Mouse (Mus musculus): ENCODE results near the gene Zfhx3.

Gene Zfhx3

DNA sequence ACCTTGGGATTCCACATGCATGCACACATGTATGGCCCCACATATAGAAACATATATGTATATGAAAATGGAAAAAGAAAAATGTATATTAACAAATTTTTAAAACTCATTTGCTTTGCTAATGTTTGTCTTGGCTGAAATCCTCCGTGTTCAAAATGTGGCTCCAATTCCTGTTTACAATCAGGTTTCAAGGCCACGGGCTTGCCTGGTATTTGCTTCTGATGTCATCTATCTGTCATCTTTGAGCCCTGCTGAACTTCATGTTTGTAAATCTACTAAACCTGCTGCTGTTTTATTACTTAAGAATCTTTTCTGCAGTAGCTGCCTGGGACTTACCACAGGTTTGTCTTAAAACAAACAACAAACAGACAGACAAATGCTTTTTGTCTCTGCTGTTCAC is 1051.3 kb downstream of the Zfhx3 start:
- in situ Hi-C loops (cut with MboI) = no loop called here

DNA sequence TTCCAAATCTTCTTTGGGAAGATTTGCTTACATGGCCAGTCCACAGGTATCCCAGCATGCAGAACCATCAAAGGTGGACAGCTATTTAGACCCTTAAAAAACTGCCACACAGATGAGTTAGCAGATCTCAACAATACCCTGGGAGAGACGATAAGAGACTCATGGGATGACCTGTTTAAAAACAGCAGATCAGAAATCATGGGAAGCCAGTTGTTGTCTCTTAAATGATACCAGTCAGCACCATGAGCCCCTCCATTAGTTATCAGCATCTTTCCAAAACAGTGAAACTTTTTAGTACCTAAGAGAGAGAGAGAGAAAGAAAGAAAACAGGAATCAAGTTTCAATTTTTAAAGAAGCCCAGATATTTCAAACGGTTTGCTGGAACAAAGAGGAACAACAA is 1051.7 kb downstream of the Zfhx3 start:
- in situ Hi-C loops (cut with MboI) = no loop called here

DNA sequence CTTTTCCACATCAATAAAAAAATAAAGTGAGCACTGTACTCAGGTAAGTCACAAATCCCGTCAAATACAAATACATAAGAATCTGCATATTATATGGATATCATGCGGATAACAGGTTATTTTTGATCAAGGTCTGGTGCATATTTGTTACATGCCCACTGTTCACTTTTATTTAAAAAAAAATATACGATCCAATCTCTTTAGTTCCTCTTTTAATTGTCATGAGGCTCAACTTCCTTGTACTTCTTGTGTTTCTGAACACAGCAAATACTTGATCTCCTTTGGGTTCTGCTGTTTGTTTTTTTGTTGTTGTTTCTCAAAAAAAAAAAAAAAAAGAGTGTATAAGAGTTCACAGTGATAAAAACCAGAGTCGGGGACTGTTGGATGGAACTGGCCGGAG is 1052.4 kb downstream of the Zfhx3 start:
- in situ Hi-C loops (cut with MboI) = no loop called here

DNA sequence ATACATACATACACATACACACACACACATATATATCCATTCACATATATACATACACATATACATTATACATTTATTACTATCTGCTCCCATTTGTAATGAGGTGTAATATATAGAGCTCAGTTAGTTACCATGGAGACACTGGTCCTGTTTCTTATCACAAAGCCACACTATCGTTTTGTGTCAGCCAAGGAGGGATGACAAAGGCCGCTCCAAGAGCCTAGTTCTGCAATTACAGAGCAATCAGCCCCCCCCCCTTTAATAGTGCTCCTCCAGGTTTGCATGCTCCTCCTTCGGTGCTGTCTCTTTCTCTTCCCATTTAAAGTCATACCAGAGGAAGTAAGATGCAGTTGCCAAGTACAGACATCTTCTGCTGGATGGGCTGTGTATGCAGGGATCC is 1054.9 kb downstream of the Zfhx3 start:
- in situ Hi-C loops (cut with MboI) = no loop called here

DNA sequence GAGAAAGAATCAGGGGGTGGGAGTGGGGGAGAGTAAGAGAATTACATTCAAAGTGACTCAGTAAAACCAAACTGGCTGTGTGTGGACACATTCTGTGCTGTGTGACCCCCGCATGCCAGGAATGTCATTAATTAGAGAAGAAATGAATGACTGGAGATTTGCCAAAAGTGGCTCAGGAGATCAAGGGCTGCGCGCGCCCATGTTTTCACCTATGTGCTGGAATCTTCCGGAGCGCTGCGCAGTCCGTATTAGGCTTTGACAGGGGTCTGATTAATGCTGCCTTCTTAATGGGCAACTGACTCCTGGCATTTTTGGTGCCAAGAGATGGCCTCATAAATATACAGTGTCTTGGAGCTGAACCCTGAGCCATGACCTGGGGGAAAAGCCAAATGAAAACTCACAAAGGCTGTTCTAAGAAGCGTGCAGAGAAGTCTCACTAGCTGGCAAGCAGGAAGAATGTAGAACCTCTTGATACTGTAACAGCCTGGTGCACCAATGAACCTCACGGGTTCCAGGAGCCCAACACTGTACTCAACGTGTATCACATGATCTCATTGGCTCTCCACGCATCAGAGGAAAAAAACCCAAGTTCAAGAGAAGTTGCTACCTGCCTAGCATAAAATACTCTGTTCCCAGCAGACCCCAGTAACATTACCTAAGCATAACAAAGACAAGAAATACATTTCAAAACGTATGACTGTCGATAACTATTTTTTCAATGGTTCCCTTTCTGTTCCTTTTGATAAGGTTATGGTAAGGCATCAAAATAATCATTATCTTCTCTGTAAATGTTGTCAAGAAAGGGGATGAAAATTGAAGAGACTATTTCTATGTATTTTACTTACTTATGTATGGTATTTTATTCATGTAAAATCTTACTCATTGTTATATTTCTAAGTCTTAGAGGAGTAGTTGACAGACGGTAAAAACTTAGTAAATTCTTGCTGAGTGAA is 1057.1 kb downstream of the Zfhx3 start:
- in situ Hi-C loops (cut with MboI) = no loop called here

DNA sequence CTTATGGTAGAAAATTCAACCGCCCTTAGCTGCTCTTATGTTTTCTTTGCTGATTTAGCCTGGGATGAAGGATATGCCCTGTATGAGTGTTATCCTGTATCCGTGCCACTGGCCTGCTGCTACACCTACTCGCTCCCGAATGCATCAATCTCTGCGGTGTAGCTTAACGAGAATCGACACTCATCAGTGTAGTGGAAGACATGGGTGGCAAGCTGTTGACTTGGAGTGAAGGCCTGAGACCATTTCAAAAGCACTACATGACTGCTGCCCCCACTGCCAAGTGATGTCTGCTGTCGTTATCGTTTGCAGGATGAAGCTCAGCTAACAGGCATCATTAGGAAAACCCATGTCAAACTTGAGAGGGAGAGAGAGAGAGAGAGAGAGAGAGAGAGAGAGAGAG is 1058.6 kb downstream of the Zfhx3 start:
- in situ Hi-C loops (cut with MboI) = no loop called here

DNA sequence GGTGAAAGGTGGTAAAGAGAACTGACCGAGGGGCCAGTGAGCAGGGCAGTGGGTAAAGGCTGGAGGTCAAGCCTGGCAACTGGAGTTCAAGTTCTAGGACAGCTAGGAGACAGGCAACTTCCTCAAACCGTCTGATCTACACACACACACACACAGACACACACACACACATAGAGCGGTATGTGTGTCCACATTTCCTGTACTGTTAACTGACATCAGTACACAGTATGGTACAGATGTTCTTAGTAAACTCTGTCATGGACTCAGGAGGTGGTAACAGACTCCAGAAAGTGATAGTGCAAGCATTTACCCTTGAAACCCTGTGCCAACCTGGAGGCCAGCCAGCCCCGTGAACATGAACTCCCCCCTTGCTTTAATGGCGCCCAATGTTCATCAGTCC is 1059.5 kb downstream of the Zfhx3 start:
- in situ Hi-C loops (cut with MboI) = no loop called here

DNA sequence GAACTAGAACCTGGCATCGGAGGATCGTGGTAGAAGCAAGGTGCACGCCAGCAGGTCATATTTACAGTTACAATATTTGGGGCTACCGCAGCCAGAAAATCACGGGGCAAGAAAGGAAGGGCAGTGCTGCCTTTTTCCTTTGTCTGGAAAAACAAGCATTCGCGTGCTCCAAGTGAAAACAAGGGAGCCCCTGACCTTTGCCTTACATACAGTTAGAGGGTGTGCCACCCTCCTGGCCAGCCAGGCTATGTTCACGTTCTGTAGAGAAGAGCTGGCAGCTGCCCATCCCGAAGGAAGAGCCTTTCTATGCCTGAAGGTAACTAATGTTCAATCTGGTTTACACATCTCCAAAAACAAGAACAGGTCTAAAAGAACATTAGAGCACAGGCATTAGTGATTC is 1064.5 kb downstream of the Zfhx3 start:
- in situ Hi-C loops (cut with MboI) = no loop called here
